Mouse (Mus musculus): ENCODE measurements around the gene Vmn2r98.
"Not testable (repeated sequence)": the region's sequence is repeated elsewhere in the genome, so short reads cannot be mapped to it uniquely, and the experiment has no call there.

The Vmn2r98 gene

GRCm38 (mm10) chr17:19053160-19053559 lies at the start of gene Vmn2r98:
Vmn2r98 (plus strand) TSS chr17:19053460.
- DNase-seq (ENCODE audit: low spot score): not testable (repeated sequence)

GRCm38 (mm10) chr17:19031441-19031840 lies 21.8 kb upstream of the Vmn2r98 start:
- not testable (repeated sequence) for DNase-seq (ENCODE audit: low spot score)

- no peak for DNase-seq (ENCODE audit: low spot score)
Measured at GRCm38 (mm10) chr17:19031962-19032361, 21.3 kb upstream of the Vmn2r98 start.

GRCm38 (mm10) chr17:19032721-19033120 lies 20.5 kb upstream of the Vmn2r98 start:
- no peak for DNase-seq (ENCODE audit: low spot score)

Measured in left cerebral cortex, adult 11 months (tissue).